Mouse (Mus musculus) C2C12 (cell line): ENCODE measurements around the gene Wdfy4.

Experiments
- CTCF ChIP-seq: IDR thresholded peaks from one replicate; pipeline ENCODE4 v1.5.1; 2011; ENCODE audit not compliant: control insufficient read depth, insufficient read depth, insufficient read length
- MAX ChIP-seq: IDR thresholded peaks from one replicate; pipeline ENCODE4 v1.6.1; 2011; ENCODE audit warnings: mild to moderate bottlenecking, control low read depth
- MYOG ChIP-seq: IDR thresholded peaks from one replicate; pipeline ENCODE4 v1.6.1; 2011; ENCODE audit not compliant: control insufficient read depth, insufficient read length; ENCODE audit errors: extremely low read depth

DNA sequence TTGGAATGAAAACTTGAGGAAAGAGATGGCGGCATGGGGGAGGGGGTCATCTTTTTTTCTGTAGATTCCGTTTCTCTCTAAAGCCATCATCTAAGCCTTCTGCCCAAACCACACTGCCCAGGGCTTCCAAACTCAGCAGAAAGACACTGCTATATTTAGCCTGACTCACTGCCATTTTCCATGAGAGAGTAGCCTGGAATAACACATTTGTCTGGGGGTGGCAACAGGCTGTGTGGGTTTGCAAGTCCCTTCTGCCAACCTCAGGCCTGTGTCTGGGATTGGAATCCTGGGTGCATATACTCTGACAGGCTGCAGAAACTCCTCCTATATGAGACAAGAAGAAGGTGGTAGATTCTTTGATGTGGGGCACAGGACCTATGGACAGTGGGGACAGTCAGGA lies 237.8 kb downstream of the Wdfy4 start:
- TF ChIP-seq CTCF (no peak), MAX (no peak), MYOG (no peak)
